Mouse (Mus musculus) CD4-positive naive resting alpha-beta T cell, adult 76 days (primary cell): Measurements from ENCODE around the gene Zfp467. TPM values are rescaled to one million over a fixed set of nuclear protein-coding genes. Genes with fewer than 3 reads are reported as not detected.

ENCODE experiments used
- total RNA-seq: library from RNA; stranded (reverse); gene quantifications from one replicate; pipeline ENCODE4 v1.2.4, GENCODE M21; 2023

Zfp467 gene
- total RNA-seq: 9.8 TPM

DNA sequence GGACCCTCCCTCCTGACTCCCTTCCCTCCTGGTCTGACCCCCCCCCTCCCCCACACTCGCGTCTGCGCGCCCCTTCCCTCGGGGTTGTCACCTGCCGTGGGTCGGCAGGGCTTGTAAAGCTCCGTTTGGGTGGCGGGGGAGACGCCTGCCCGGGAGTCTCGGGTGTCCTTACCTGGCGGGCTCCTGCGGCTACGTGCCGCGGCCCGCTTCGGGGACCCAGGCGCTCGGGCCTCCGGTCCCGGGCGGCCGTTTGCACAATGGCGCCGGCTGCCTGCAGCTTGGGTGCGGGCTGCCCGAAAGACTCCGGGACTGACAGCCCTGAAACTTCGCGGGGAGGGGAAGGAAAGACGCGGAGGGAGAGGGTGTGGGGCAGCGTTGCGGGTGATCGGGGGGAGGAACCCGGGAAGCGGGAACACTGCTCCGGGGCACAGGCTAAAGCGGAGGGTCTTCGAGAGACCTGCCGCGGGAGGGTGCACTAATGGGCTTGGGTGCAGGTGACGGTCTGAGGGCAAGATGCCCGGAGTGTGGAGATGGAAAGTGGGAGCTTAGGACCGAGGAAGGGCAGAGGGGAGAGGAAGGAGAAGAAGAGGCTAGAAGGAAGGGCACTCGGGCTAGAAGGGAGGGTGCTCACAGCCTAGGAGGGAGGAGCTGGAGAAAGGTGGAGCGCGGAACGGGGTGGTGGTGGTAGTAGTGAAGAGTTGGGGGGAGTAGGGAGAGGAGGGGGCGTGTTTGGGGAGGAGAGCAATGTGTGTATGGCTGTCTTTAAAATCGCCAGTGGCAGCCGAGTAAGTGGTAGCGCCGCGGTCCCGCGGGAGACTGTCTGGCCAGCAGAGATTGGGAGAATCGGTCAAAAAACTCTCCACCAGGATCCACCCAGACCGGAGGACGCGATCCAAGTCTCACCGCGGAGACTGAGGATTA is at the start of gene Zfp467:
TSS of gene Zfp467 (minus strand) at position 645 of the 921 bp plus-strand sequence.

DNA sequence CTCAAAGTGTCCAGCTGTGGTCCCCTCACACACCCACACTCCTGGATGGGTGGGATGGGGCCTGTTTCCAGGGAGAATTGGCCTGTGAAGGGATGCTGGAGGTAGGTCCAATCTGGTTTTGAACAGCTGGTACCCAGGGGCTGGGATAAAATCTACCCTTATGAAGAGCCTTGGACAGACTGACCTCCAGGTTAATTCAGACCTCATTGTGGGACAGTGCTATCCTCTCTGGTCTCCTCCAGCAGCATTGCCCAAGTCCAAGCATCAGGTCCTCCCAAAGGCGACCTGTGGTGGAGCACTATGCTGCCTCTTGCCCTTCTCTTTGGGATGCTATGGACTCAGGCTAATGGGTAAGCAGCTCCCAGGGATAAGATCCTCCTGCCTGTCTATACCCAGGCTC is 2.3 kb upstream of the Zfp467 start, which contains the start of gene Sspo:
TSS of gene Sspo (plus strand) at position 301 of the 400 bp plus-strand sequence.

DNA sequence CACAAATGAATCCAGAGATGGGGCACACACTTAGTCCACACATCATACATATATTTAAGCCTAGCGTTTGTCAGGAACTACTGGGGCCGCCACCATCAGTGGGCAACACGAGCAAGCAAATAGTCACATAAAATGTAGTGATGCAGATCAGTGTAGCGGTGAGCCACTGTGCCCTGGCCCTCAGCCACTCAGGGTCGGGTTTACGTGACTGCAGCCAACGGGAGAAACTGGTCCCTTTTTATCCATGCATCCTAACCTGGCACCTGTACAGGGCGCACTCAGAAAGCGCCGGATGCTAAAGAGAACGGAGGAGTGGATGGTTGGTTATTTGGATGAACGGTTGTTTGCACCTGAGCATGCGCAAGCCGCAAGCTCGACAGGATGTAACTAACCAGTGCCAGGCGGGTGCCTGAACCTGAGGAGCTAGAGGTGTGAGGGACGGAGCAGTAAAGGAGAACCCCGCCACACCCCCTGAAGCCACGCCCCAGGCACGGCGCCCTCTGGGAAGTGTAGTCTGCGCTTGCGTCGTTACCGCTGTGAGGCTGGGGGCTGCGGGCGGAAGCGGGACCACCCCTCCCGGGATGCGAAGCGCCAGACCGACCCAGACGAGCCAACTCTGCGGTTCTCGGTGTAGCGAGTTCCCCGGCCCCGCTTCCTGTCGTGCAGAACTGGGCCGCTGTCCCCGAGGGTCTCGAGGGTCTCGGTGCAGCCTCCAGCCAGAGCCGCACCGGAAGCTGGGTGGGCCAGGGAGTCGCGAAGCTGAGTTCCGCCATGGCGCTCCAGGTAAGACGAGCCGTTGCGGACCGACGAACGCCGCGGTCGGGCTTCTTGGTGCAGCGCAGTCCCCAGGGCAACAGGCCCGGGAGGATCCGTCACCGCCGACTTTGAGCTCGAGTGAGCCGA is 50.3 kb downstream of the Zfp467 start, which contains the start of gene Krba1:
TSS of gene Krba1 (plus strand) at position 482 of the 903 bp plus-strand sequence.

Other genes starting within 250 kb of the Zfp467 start
- 42.2 TPM for gene Krba1, start 50.2 kb downstream of the Zfp467 start, total RNA-seq
- 0.56 TPM for gene Sspo, start 2.4 kb upstream of the Zfp467 start, total RNA-seq
- gene Atp6v0e2, start 91.8 kb upstream of the Zfp467 start, total RNA-seq: 0.82 TPM
- 28.3 TPM for gene Lrrc61, start 109.0 kb upstream of the Zfp467 start, total RNA-seq
- 1.6 TPM for gene Rarres2, start 127.0 kb upstream of the Zfp467 start, total RNA-seq
- gene Gm45021, start 143.8 kb upstream of the Zfp467 start, total RNA-seq: not detected
- 1.8 TPM for gene Repin1, start 148.1 kb upstream of the Zfp467 start, total RNA-seq
- not detected for gene Gm44965, start 148.1 kb upstream of the Zfp467 start, total RNA-seq
- 4.5 TPM for gene Zfp775, start 156.2 kb upstream of the Zfp467 start, total RNA-seq
- 0.67 TPM for gene AI854703, start 180.9 kb upstream of the Zfp467 start, total RNA-seq
- 164 TPM for gene Gimap8, start 201.4 kb upstream of the Zfp467 start, total RNA-seq
- 220 TPM for gene Gimap9, start 230.3 kb upstream of the Zfp467 start, total RNA-seq
- gene Gimap4, start 238.7 kb upstream of the Zfp467 start, total RNA-seq: 451 TPM